Mouse (Mus musculus) midbrain, embryonic 14.5 days (tissue): ENCODE measurements at regions not wholly inside any gene's neighbourhood (a gene's known extent, or its start where the extent isn't known, plus 50 kb on each side); places are given as distances from the start of the nearest gene placed in this dataset.

Experiments
- ATAC-seq: fragments of 200-750 bp; cut with Nextera tagmentation; 2 replicates; pipeline ENCODE4 v1.8.0; 2017; ENCODE audit warnings: moderate number of reproducible peaks, moderate library complexity; ENCODE audit not compliant: low FRiP score, low TSS enrichment
- DNase-seq: peaks from one replicate; pipeline ENCODE4 v3.0.0-alpha.2; 2015
- H3K27ac ChIP-seq: fragments of 300-500 bp; sonication (generic); replicated peaks from 2 replicates; pipeline ENCODE4 v1.5.1; 2014; ENCODE audit warnings: mild to moderate bottlenecking, low read depth, low read length, moderate library complexity
- H3K27me3 ChIP-seq: fragments of 300-500 bp; sonication (generic); 2 replicates; pipeline ENCODE4 v1.6.1; 2014; ENCODE audit warnings: low read length, control low read depth, mixed read lengths; ENCODE audit not compliant: control insufficient read depth, insufficient read depth
- H3K36me3 ChIP-seq: fragments of 300-500 bp; sonication (generic); 2 replicates; pipeline ENCODE4 v1.6.1; 2014; ENCODE audit warnings: low read length, control low read depth; ENCODE audit not compliant: control insufficient read depth, insufficient read depth
- H3K4me1 ChIP-seq: fragments of 300-500 bp; sonication (generic); 2 replicates; pipeline ENCODE4 v1.6.1; 2014; ENCODE audit warnings: mild to moderate bottlenecking, antibody characterized with exemption, low read length, control low read depth; ENCODE audit not compliant: control insufficient read depth, insufficient read depth
- H3K4me2 ChIP-seq: fragments of 300-500 bp; sonication (generic); 2 replicates; pipeline ENCODE4 v1.6.1; 2014; ENCODE audit warnings: mild to moderate bottlenecking, low read length, moderate library complexity
- H3K4me3 ChIP-seq: fragments of 300-500 bp; sonication (generic); replicated peaks from 2 replicates; pipeline ENCODE4 v1.5.1; 2014; ENCODE audit warnings: low read depth, low read length
- H3K9ac ChIP-seq: fragments of 300-500 bp; sonication (generic); replicated peaks from 2 replicates; pipeline ENCODE4 v1.6.1; 2014; ENCODE audit warnings: mild to moderate bottlenecking, low read length, moderate library complexity
- H3K9me3 ChIP-seq: fragments of 300-500 bp; sonication (generic); 2 replicates; pipeline ENCODE4 v1.6.1; 2016; ENCODE audit warnings: low read length, control low read depth, mixed read lengths; ENCODE audit not compliant: control insufficient read depth
- WGBS: fragments of 180-500 bp; shearing (Covaris S2); extraction: QIAGEN DNeasy Blood & Tissue Kit; methylation state at CpG from one replicate; pipeline ENCODE4 v1.1.7; 2014; 5-methylcytosine and 5-hydroxymethylcytosine counted together

- Histone ChIP-seq H3K4me1 (peaks cover 7% of the 10 kb centered on the region; the same call in 1 of the 2 replicates), H3K9ac (no peak overlapping the region; the same call in 1 of the 2 replicates), H3K36me3 (no peaks in the 10 kb centered on the region), H3K27ac (no peak overlapping the region), H3K4me2 (0 out of 2 replicates have a peak overlapping the region, but pooled peaks have one; percentile 17), H3K27me3 (no peaks in the 10 kb centered on the region), H3K9me3 (no peaks in the 10 kb centered on the region), H3K4me3 (no peak overlapping the region)
- DNase-seq (peak; percentile 23), ATAC-seq (peak; percentile 55; the same call in 1 of the 2 replicates)
- WGBS = 30% methylated on average over 8 of the region's 8 CpGs
Measured at GRCm38 (mm10) chr15:13455560-13456219, 282.2 kb upstream of the Cdh6 start.

- H3K36me3 ChIP-seq = no peaks in the 10 kb centered on the region
- ATAC-seq = no peak
- 85% methylated on average over 5 of the region's 5 CpGs for WGBS
Measured at GRCm38 (mm10) chr15:13450385-13450784, 276.9 kb upstream of the Cdh6 start.

GRCm38 (mm10) chr15:13434608-13435007 lies 261.1 kb upstream of the Cdh6 start:
- Histone ChIP-seq H3K4me3 (no peak overlapping the region), H3K4me2 (no peak overlapping the region), H3K27ac (no peak overlapping the region), H3K4me1 (no peaks in the 10 kb centered on the region), H3K9ac (no peak overlapping the region), H3K36me3 (no peaks in the 10 kb centered on the region), H3K9me3 (no peaks in the 10 kb centered on the region), H3K27me3 (no peaks in the 10 kb centered on the region)
- no peak for DNase-seq
- no peak for ATAC-seq
- 85% methylated on average over 1 of the region's 1 CpGs for WGBS

More at GRCm38 (mm10) chr15:13450385-13450784, 276.9 kb upstream of the Cdh6 start:
- Histone ChIP-seq H3K27ac (no peak overlapping the region), H3K9ac (no peak overlapping the region), H3K27me3 (no peaks in the 10 kb centered on the region), H3K4me3 (no peak overlapping the region), H3K4me1 (peaks cover 2% of the 10 kb centered on the region; the same call in 1 of the 2 replicates), H3K9me3 (no peaks in the 10 kb centered on the region), H3K4me2 (no peak overlapping the region)
- no peak for DNase-seq

GRCm38 (mm10) chr15:13432971-13433370 lies 259.5 kb upstream of the Cdh6 start:
- no peak overlapping the region for H3K4me2 ChIP-seq
- no peak overlapping the region for H3K9ac ChIP-seq
- H3K9me3 ChIP-seq = no peaks in the 10 kb centered on the region
- WGBS = 95% methylated on average over 2 of the region's 2 CpGs
- H3K27ac ChIP-seq = no peak overlapping the region
- H3K4me1 ChIP-seq = no peaks in the 10 kb centered on the region
- H3K27me3 ChIP-seq = no peaks in the 10 kb centered on the region
- no peaks in the 10 kb centered on the region for H3K36me3 ChIP-seq
- no peak overlapping the region for H3K4me3 ChIP-seq
- DNase-seq (no peak), ATAC-seq (no peak)

- Histone ChIP-seq H3K27me3 (no peaks in the 10 kb centered on the region), H3K4me3 (no peak overlapping the region), H3K9ac (no peak overlapping the region), H3K4me2 (no peak overlapping the region), H3K4me1 (no peaks in the 10 kb centered on the region), H3K27ac (no peak overlapping the region), H3K9me3 (no peaks in the 10 kb centered on the region), H3K36me3 (no peaks in the 10 kb centered on the region)
- DNase-seq = no peak
- no peak for ATAC-seq
- WGBS = 49% methylated on average over 3 of the region's 3 CpGs
Measured at GRCm38 (mm10) chr15:13419616-13420015, 246.1 kb upstream of the Cdh6 start.

GRCm38 (mm10) chr15:13410065-13410688 lies 236.7 kb upstream of the Cdh6 start:
- WGBS = 43% methylated on average over 11 of the region's 11 CpGs
- H3K27me3 ChIP-seq = no peaks in the 10 kb centered on the region
- H3K36me3 ChIP-seq = no peaks in the 10 kb centered on the region
- no peaks in the 10 kb centered on the region for H3K9me3 ChIP-seq
- H3K4me2 ChIP-seq = no peak overlapping the region
- ATAC-seq = no peak
- peak; percentile 38 for DNase-seq
- peaks cover 4% of the 10 kb centered on the region; the same call in 1 of the 2 replicates for H3K4me1 ChIP-seq
- no peak overlapping the region for H3K9ac ChIP-seq
- H3K27ac ChIP-seq = no peak overlapping the region
- H3K4me3 ChIP-seq = no peak overlapping the region

GRCm38 (mm10) chr15:13393155-13393554 lies 219.7 kb upstream of the Cdh6 start:
- H3K4me3 ChIP-seq = no peak overlapping the region
- no peaks in the 10 kb centered on the region for H3K27me3 ChIP-seq
- peak; percentile 73 for DNase-seq
- no peaks in the 10 kb centered on the region for H3K4me1 ChIP-seq
- no peak overlapping the region for H3K9ac ChIP-seq
- no peak overlapping the region for H3K4me2 ChIP-seq
- H3K9me3 ChIP-seq = no peaks in the 10 kb centered on the region
- no peaks in the 10 kb centered on the region for H3K36me3 ChIP-seq
- peak; percentile 89 for ATAC-seq
- 2% methylated on average over 6 of the region's 6 CpGs for WGBS
- 0 out of 2 replicates have a peak overlapping the region, but pooled peaks have one; percentile 28 for H3K27ac ChIP-seq

- WGBS = 59% methylated on average over 4 of the region's 4 CpGs
- Histone ChIP-seq H3K36me3 (no peaks in the 10 kb centered on the region), H3K4me2 (no peak overlapping the region), H3K4me3 (no peak overlapping the region), H3K27me3 (no peaks in the 10 kb centered on the region), H3K27ac (no peak overlapping the region), H3K9ac (no peak overlapping the region), H3K4me1 (no peaks in the 10 kb centered on the region), H3K9me3 (no peaks in the 10 kb centered on the region)
- DNase-seq (no peak), ATAC-seq (no peak)
Measured at GRCm38 (mm10) chr15:13391331-13391730, 217.9 kb upstream of the Cdh6 start.

- DNase-seq (peak; percentile 25), ATAC-seq (no peak)
- no peaks in the 10 kb centered on the region for H3K27me3 ChIP-seq
- no peak overlapping the region for H3K9ac ChIP-seq
- no peak overlapping the region for H3K27ac ChIP-seq
- no peak overlapping the region for H3K4me3 ChIP-seq
- no peaks in the 10 kb centered on the region for H3K4me1 ChIP-seq
- no peaks in the 10 kb centered on the region for H3K36me3 ChIP-seq
- H3K4me2 ChIP-seq = no peak overlapping the region
- WGBS = 21% methylated on average over 6 of the region's 6 CpGs
- no peaks in the 10 kb centered on the region for H3K9me3 ChIP-seq
Measured at GRCm38 (mm10) chr15:13384815-13385214, 211.3 kb upstream of the Cdh6 start.
